ENCODE assay signal across 8 mouse cellular contexts in genomic region chr17:35168541-35169207, GRCm38 (mm10). TPM values are rescaled to one million over a fixed set of nuclear protein-coding genes. Genes with fewer than 3 reads are reported as not detected.
DNase-seq lines count a peak whose midpoint lies in the region; ATAC-seq and TF ChIP-seq lines count a peak whose summit lies in the region.

No protein-coding gene starts in this region.

- intact Hi-C loops in gastrocnemius, postnatal 36 days (cut with DNase I): no loop called here

- 11% methylated on average over 4 of the region's 4 CpGs for WGBS in kidney, adult 2 months
- 20% methylated on average over 4 of the region's 4 CpGs for WGBS in midbrain, embryonic 12.5 days

- peak; percentile 43 for DNase-seq in kidney, adult 2 months
- DNase-seq in kidney, postnatal 14 days: no peak
- peak; percentile 70 for DNase-seq in c-Kit-positive CD71-positive TER-119-positive erythroid progenitor cells, embryonic 14.5 days (ENCODE audit: low spot score)
- DNase-seq in urinary bladder, postnatal 25 days (ENCODE audit: low spot score): no peak
- DNase-seq in gastrocnemius, postnatal 36 days: no peak
- DNase-seq in gastrocnemius, adult 18-20 months (ENCODE audit: low spot score): no peak

- H3K36me3 ChIP-seq in kidney, adult 2 months (ENCODE audit: control insufficient read depth, insufficient read depth, low read length): no peaks in the 10 kb centered on the region
- H3K36me3 ChIP-seq in E14TG2a.4 (ENCODE audit: insufficient read depth, low read length): peaks cover 8% of the 10 kb centered on the region; the same call in 1 of the 2 replicates
- H3K36me3 ChIP-seq in midbrain, embryonic 12.5 days: no peaks in the 10 kb centered on the region

- H3K4me3 ChIP-seq in kidney, adult 2 months (ENCODE audit: insufficient read depth, low read depth, low read length): no peak overlapping the region
- H3K4me3 ChIP-seq in E14TG2a.4 (replicated peaks; ENCODE audit: low read length): no peak overlapping the region
- no peak overlapping the region for H3K4me3 ChIP-seq in midbrain, embryonic 12.5 days

- H3K4me1 ChIP-seq in kidney, adult 2 months (ENCODE audit: control insufficient read depth, insufficient read depth, low read length): peaks cover 7% of the 10 kb centered on the region; the same call in 1 of the 2 replicates
- H3K4me1 ChIP-seq in E14TG2a.4 (replicated peaks; ENCODE audit: low read depth, low read length): peaks cover 13% of the 10 kb centered on the region
- H3K4me1 ChIP-seq in midbrain, embryonic 12.5 days: peaks cover 12% of the 10 kb centered on the region

- H3K4me2 ChIP-seq in midbrain, embryonic 12.5 days (replicated peaks): no peak overlapping the region

- no peak overlapping the region for H3K9ac ChIP-seq in midbrain, embryonic 12.5 days (replicated peaks)

- no peak for TF ChIP-seq CTCF in kidney, adult 2 months (conservative IDR thresholded peaks at IDR 0.05; ENCODE audit: insufficient read depth, insufficient read length, low read depth, low read length)
- TF ChIP-seq CTCF in E14TG2a.4 (conservative IDR thresholded peaks at IDR 0.05; ENCODE audit: low read length): peak; percentile 71

- no peaks in the 10 kb centered on the region for H3K27me3 ChIP-seq in kidney, adult 2 months (replicated peaks; ENCODE audit: control insufficient read depth, insufficient read depth, low read length)
- peaks cover 31% of the 10 kb centered on the region for H3K27me3 ChIP-seq in E14TG2a.4 (ENCODE audit: insufficient read depth, low read length)
- H3K27me3 ChIP-seq in midbrain, embryonic 12.5 days: no peaks in the 10 kb centered on the region

- TF ChIP-seq POLR2A in kidney, adult 2 months (IDR thresholded peaks at IDR 0.05; ENCODE audit: low read depth, low read length): no peak

- ATAC-seq in midbrain, embryonic 12.5 days (ENCODE audit: low FRiP score, low read depth): no peak

- H3K27ac ChIP-seq in kidney, adult 2 months (ENCODE audit: insufficient read depth, low read depth, low read length): no peak overlapping the region
- 0 out of 2 replicates have a peak overlapping the region, but pooled peaks have one; percentile 3 for H3K27ac ChIP-seq in midbrain, embryonic 12.5 days (replicated peaks)

- no peaks in the 10 kb centered on the region for H3K9me3 ChIP-seq in E14TG2a.4 (ENCODE audit: low read length)
- no peaks in the 10 kb centered on the region for H3K9me3 ChIP-seq in midbrain, embryonic 12.5 days

RNA-seq across cellular contexts. Expression of gene Prrc2a, which starts 4.0 kb away (rescaled TPM):
- 237 and 272 TPM in 2 replicates for polyA plus RNA-seq in kidney, adult 2 months (2012; rRNA removed)
- polyA plus RNA-seq in midbrain, embryonic 12.5 days (2016; fragmentation: Nextera tagmentation; extraction: Ambion mirVana): 236 and 239 TPM in 2 replicates
- total RNA-seq in gastrocnemius, postnatal 36 days (2021): 10 to 100 TPM; 88.4 to 93.0 TPM
- total RNA-seq in gastrocnemius, adult 18-20 months (2021): 100 to 1,000 TPM; 102 to 111 TPM

RNA-seq across cellular contexts. Expression of gene Aif1, which starts 7.2 kb away (rescaled TPM):
- 0.65 and 2.6 TPM in 2 replicates for polyA plus RNA-seq in kidney, adult 2 months (2012; rRNA removed)
- polyA plus RNA-seq in midbrain, embryonic 12.5 days (2016; fragmentation: Nextera tagmentation; extraction: Ambion mirVana): 7.7 and 8.2 TPM in 2 replicates
- under 1 TPM in 1 of 2 experiments, not detected in 1; 0.47 TPM for total RNA-seq in gastrocnemius, postnatal 36 days (2021)
- 1 to 10 TPM in 1 of 2 experiments, under 1 TPM in 1; 0.84 to 1.1 TPM for total RNA-seq in gastrocnemius, adult 18-20 months (2021)

RNA-seq across cellular contexts. Expression of gene Lst1, which starts 19.6 kb away (rescaled TPM):
- polyA plus RNA-seq in kidney, adult 2 months (2012; rRNA removed): 9.4 and 17.7 TPM in 2 replicates
- 4.7 and 9.9 TPM in 2 replicates for polyA plus RNA-seq in midbrain, embryonic 12.5 days (2016; fragmentation: Nextera tagmentation; extraction: Ambion mirVana)
- total RNA-seq in gastrocnemius, postnatal 36 days (2021): 1 to 10 TPM in 1 of 2 experiments, under 1 TPM in 1; 0.74 to 1.5 TPM
- 1 to 10 TPM in 1 of 2 experiments, not detected in 1; 1.1 TPM for total RNA-seq in gastrocnemius, adult 18-20 months (2021)

RNA-seq across cellular contexts. Expression of gene Ltb, which starts 25.6 kb away (rescaled TPM):
- 2.5 and 20.9 TPM in 2 replicates for polyA plus RNA-seq in kidney, adult 2 months (2012; rRNA removed)
- polyA plus RNA-seq in midbrain, embryonic 12.5 days (2016; fragmentation: Nextera tagmentation; extraction: Ambion mirVana): 0.48 and 0.62 TPM in 2 replicates
- under 1 TPM in 1 of 2 experiments, not detected in 1; 0.46 TPM for total RNA-seq in gastrocnemius, postnatal 36 days (2021)
- total RNA-seq in gastrocnemius, adult 18-20 months (2021): under 1 TPM in 1 of 2 experiments, not detected in 1; 0.38 TPM

RNA-seq across cellular contexts. Expression of gene Tnf, which starts 33.1 kb away (rescaled TPM):
- 0.64 and 0.94 TPM in 2 replicates for polyA plus RNA-seq in kidney, adult 2 months (2012; rRNA removed)
- not detected in 2 replicates for polyA plus RNA-seq in midbrain, embryonic 12.5 days (2016; fragmentation: Nextera tagmentation; extraction: Ambion mirVana)
- total RNA-seq in gastrocnemius, postnatal 36 days (2021): under 1 TPM in 1 of 2 experiments, not detected in 1; 0.46 TPM
- not detected for total RNA-seq in gastrocnemius, adult 18-20 months (2021)

Comparison
In these comparisons a context has a peak if more than half of its experiments do, and no peak if none do; other contexts are left out.
1. DNase-seq: peak in kidney, adult 2 months (single experiment) and c-Kit-positive CD71-positive TER-119-positive erythroid progenitor cells, embryonic 14.5 days (single experiment); none in kidney, postnatal 14 days (single experiment), urinary bladder, postnatal 25 days (single experiment), gastrocnemius, postnatal 36 days (0 of 2) and gastrocnemius, adult 18-20 months (single experiment).